Comparison of ENCODE assay signal across 25 mouse cellular contexts in genomic region chr13:68568110-68568509, GRCm38 (mm10). TPM values are rescaled to one million over a fixed set of nuclear protein-coding genes. Genes with fewer than 3 reads are reported as not detected.
"Had no signal": no experiment of that assay in that cellular context is flagged by ENCODE, and none has a peak within 500 bp of the region (broad histone marks: within the 10 kb centered on the region; RNA-seq: fewer than 3 reads in every experiment).

No protein-coding gene starts in this region.

- ATAC-seq: liver, postnatal 0 days; lung, postnatal 0 days; midbrain, embryonic 16.5 days had no signal

- H3K9me3 ChIP-seq: lung, embryonic 15.5 days; midbrain, embryonic 10.5 days; midbrain, embryonic 12.5 days; neural tube, embryonic 13.5 days; neural tube, embryonic 15.5 days; stomach, embryonic 15.5 days had no signal

- DNase-seq: liver, postnatal 0 days; lung, adult 2 months; lung, postnatal 4 days; midbrain, embryonic 14.5 days; retina, postnatal 1 day; right cerebral cortex, adult 18-20 months; right cerebral cortex, postnatal 25 days; right cerebral cortex, postnatal 4 days; spleen, adult 18-20 months; thymus, adult 2 months; thymus, postnatal 25 days; thymus, postnatal 4 days had no signal

- H3K4me3 ChIP-seq: lung, embryonic 15.5 days; midbrain, embryonic 10.5 days; midbrain, embryonic 12.5 days; myocyte; neural tube, embryonic 13.5 days; neural tube, embryonic 15.5 days; stomach, embryonic 15.5 days had no signal

- H3K27ac ChIP-seq: lung, embryonic 15.5 days; midbrain, embryonic 10.5 days; midbrain, embryonic 12.5 days; neural tube, embryonic 13.5 days; neural tube, embryonic 15.5 days; stomach, embryonic 15.5 days; stomach, postnatal 0 days had no signal

- H3K4me1 ChIP-seq: midbrain, embryonic 12.5 days; stomach, embryonic 15.5 days had no signal

- H3K9ac ChIP-seq: liver, postnatal 0 days; lung, embryonic 15.5 days; midbrain, embryonic 12.5 days; neural tube, embryonic 15.5 days; stomach, embryonic 15.5 days had no signal

- H3K4me2 ChIP-seq: lung, embryonic 15.5 days; midbrain, embryonic 12.5 days; neural tube, embryonic 13.5 days; neural tube, embryonic 15.5 days; stomach, embryonic 15.5 days had no signal

- H3K27me3 ChIP-seq: lung, embryonic 15.5 days; midbrain, embryonic 12.5 days; neural tube, embryonic 13.5 days; neural tube, embryonic 15.5 days; stomach, embryonic 15.5 days had no signal

RNA-seq across cellular contexts. Expression of gene 1700001L19Rik, which starts 29.1 kb away (rescaled TPM):
- total RNA-seq: megakaryocyte, adult 5-6 weeks; megakaryocyte-erythroid progenitor cell, adult 5-6 weeks had no signal
- polyA plus RNA-seq: liver, postnatal 0 days; small intestine, adult 2 months had no signal
